Mouse (Mus musculus): ENCODE results near the gene Zfp503.

Gene Zfp503

GRCm38 (mm10) chr14:21993251-21994060, 4.1 kb upstream of the Zfp503 start:
- peak; percentile 46 to 55 for DNase-seq

GRCm38 (mm10) chr14:21992321-21992885, 3.0 kb upstream of the Zfp503 start:
- DNase-seq, result no peak

- DNase-seq, result no peak
Measured at GRCm38 (mm10) chr14:21991856-21992255, 2.5 kb upstream of the Zfp503 start.

GRCm38 (mm10) chr14:21991251-21991780, 1.9 kb upstream of the Zfp503 start:
- peak; percentile 74 to 76 for DNase-seq

- DNase-seq, result peak; percentile 41 to 49
Measured at GRCm38 (mm10) chr14:21990321-21991021, 1.1 kb upstream of the Zfp503 start.

GRCm38 (mm10) chr14:21988577-21989290, 667 bp downstream of the Zfp503 start:
- DNase-seq, result peak; percentile 51 to 58

- peak; percentile 99 for DNase-seq
Measured at GRCm38 (mm10) chr14:21987660-21988576, 1.5 kb downstream of the Zfp503 start.

GRCm38 (mm10) chr14:21986733-21987659, 2.4 kb downstream of the Zfp503 start:
- peak; percentile 73 to 74 for DNase-seq

GRCm38 (mm10) chr14:21985981-21986732, 3.2 kb downstream of the Zfp503 start:
- DNase-seq, result peak; percentile 90 to 93

GRCm38 (mm10) chr14:21985426-21985931, 3.9 kb downstream of the Zfp503 start:
- DNase-seq, result no peak

- peak; percentile 61 to 64 for DNase-seq
Measured at GRCm38 (mm10) chr14:21984757-21985425, 4.5 kb downstream of the Zfp503 start.

- DNase-seq, result no peak
Measured at GRCm38 (mm10) chr14:21983950-21984730, 5.3 kb downstream of the Zfp503 start.

- DNase-seq, result peak in 1 of 2 experiments; percentile 36
Measured at GRCm38 (mm10) chr14:21983311-21983949, 6.0 kb downstream of the Zfp503 start.

GRCm38 (mm10) chr14:21982592-21983310, 6.7 kb downstream of the Zfp503 start:
- peak in 1 of 2 experiments; percentile 51 for DNase-seq

GRCm38 (mm10) chr14:21982096-21982591, 7.3 kb downstream of the Zfp503 start:
- peak in 1 of 2 experiments; percentile 15 for DNase-seq

- peak; percentile 83 to 88 for DNase-seq
Measured at GRCm38 (mm10) chr14:21981462-21981861, 7.9 kb downstream of the Zfp503 start.
